ENCODE assay signal across 8 mouse cellular contexts in the genomic region with DNA sequence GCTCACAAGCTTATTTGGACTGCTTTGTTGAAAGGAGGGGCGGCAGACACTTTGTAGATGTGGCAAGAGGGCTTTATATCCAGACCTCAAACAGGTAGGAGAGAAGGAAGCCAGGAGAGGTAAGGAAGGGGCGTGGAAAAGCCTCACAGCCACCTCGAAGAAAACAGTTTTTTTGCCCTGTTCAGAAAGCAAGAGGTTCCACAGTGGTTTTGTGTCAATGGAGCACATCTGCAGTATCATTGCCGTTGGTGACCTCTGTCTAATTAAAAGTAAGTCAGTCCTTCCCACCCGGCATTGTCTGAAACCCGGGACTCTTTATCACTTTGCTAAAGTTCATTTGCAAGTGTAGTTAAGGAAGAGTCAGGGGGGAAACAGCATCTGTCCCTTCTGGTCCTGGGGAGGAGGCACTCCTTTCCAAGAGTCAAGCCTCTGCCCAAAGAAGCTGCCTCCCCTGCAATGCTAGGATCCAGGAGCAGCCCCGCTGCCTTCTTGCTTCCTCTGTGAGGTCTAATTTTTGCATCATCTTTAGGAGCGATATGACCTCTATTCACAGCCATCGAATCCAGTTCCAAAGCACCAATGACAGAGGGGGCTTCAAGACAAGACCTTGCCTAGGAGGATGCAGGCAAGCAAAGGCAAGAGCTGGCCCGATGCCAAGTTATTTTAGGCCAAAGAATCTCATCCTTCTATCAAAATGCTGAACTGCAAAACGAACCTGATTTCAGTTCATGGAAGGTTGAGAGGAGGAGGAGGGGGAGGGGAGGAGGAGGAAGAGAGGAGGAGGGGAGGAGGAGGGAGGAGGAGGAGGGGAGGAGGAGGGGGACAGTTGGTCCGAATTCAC. TPM values are rescaled to one million over a fixed set of nuclear protein-coding genes. Genes with fewer than 3 reads are reported as not detected.
DNase-seq lines count a peak whose midpoint lies in the region; ATAC-seq and TF ChIP-seq lines count a peak whose summit lies in the region.

No protein-coding gene starts in this region.

- intact Hi-C loops in left cerebral cortex, postnatal 14 days (cut with DNase I), result loop anchor here (2.0 kb wide), 2 partner anchors 72 to 152 kb away; partner anchors contain the start of gene Ttc21b

- peak; percentile 13 for DNase-seq in lung, postnatal 0 days (ENCODE audit: low spot score)
- DNase-seq in lung, adult 18-20 months, result no peak
- peak; percentile 54 to 69 for DNase-seq in cerebellum, postnatal 36 days
- peak; percentile 23 for DNase-seq in heart, postnatal 4 days
- peak; percentile 41 to 64 for DNase-seq in left cerebral cortex, postnatal 14 days (ENCODE audit: low spot score in 2 of 2)
- DNase-seq in spleen, postnatal 14 days (ENCODE audit: low spot score in 2 of 2), result no peak

- H3K9me3 ChIP-seq in lung, postnatal 0 days (ENCODE audit: low read length), result no peaks in the 10 kb centered on the region
- no peaks in the 10 kb centered on the region for H3K9me3 ChIP-seq in midbrain, embryonic 16.5 days (replicated peaks; ENCODE audit: control insufficient read depth, low read length, poor library complexity, severe bottlenecking)

- H3K27me3 ChIP-seq in lung, postnatal 0 days (replicated peaks; ENCODE audit: insufficient read depth, low read length), result 0 out of 2 replicates have a peak, but pooled peaks cover 3% of the 10 kb centered on the region
- no peaks in the 10 kb centered on the region for H3K27me3 ChIP-seq in midbrain, embryonic 16.5 days (ENCODE audit: control insufficient read depth, insufficient read depth, low read depth, low read length)

- no peak overlapping the region for H3K4me3 ChIP-seq in lung, postnatal 0 days (ENCODE audit: low read depth, low read length)
- H3K4me3 ChIP-seq in midbrain, embryonic 16.5 days (ENCODE audit: low read depth, low read length), result peak overlapping the region; percentile 58

- no peaks in the 10 kb centered on the region for H3K4me1 ChIP-seq in lung, postnatal 0 days (ENCODE audit: insufficient read depth, low read depth, low read length)
- peaks cover 10% of the 10 kb centered on the region for H3K4me1 ChIP-seq in midbrain, embryonic 16.5 days (ENCODE audit: control insufficient read depth, insufficient read depth, low read length)

- WGBS in lung, postnatal 0 days, result 4% methylated on average over 12 of the region's 12 CpGs
- 11% methylated on average over 12 of the region's 12 CpGs for WGBS in midbrain, embryonic 16.5 days

- TF ChIP-seq CTCF in lung, postnatal 0 days (IDR thresholded peaks at IDR 0.05), result no peak

- peak overlapping the region; percentile 62 for H3K4me2 ChIP-seq in lung, postnatal 0 days (replicated peaks; ENCODE audit: low read depth, low read length)
- peak overlapping the region; percentile 59 for H3K4me2 ChIP-seq in midbrain, embryonic 16.5 days (ENCODE audit: low read length)

- TF ChIP-seq EP300 in lung, postnatal 0 days (IDR thresholded peaks at IDR 0.05), result no peak

- no peak overlapping the region for H3K9ac ChIP-seq in lung, postnatal 0 days (replicated peaks; ENCODE audit: low read depth)
- peak overlapping the region; percentile 70 for H3K9ac ChIP-seq in midbrain, embryonic 16.5 days (ENCODE audit: low read depth, low read length)

- no peak for ATAC-seq in lung, postnatal 0 days
- peak; percentile 66 for ATAC-seq in midbrain, embryonic 16.5 days
- ATAC-seq in erythroid progenitor cell, adult 5-6 weeks (replicated peaks; ENCODE audit: low FRiP score, poor library complexity, severe bottlenecking), result no peak

- H3K36me3 ChIP-seq in lung, postnatal 0 days (ENCODE audit: insufficient read depth, low read length), result no peaks in the 10 kb centered on the region
- H3K36me3 ChIP-seq in midbrain, embryonic 16.5 days (ENCODE audit: control insufficient read depth, insufficient read depth, low read length), result no peaks in the 10 kb centered on the region

- no peak overlapping the region for H3K27ac ChIP-seq in lung, postnatal 0 days (ENCODE audit: low read length)
- H3K27ac ChIP-seq in midbrain, embryonic 16.5 days (ENCODE audit: low read length), result peak overlapping the region; percentile 82

RNA-seq across cellular contexts. Expression of gene Scn1a, which starts 31.5 kb away (rescaled TPM):
- not detected in 2 replicates for polyA plus RNA-seq in lung, postnatal 0 days (2015; fragmentation: Nextera tagmentation; extraction: Ambion mirVana)
- total RNA-seq in heart, postnatal 4 days (2021), result under 1 TPM; 0.05 to 0.14 TPM
- 10 to 100 TPM; 82.5 to 89.0 TPM for total RNA-seq in left cerebral cortex, postnatal 14 days (2021)
- polyA plus RNA-seq in midbrain, embryonic 16.5 days (2015; fragmentation: Nextera tagmentation; extraction: Ambion mirVana), result 20.6 and 23.3 TPM in 2 replicates
- total RNA-seq in erythroid progenitor cell, adult 5-6 weeks (2015; ENCODE audit: low replicate concordance), result not detected in 2 replicates
- not detected in 2 replicates for total RNA-seq in erythroid progenitor cell, adult 5-6 weeks (2017; ENCODE audit: low replicate concordance)

Comparison
In these comparisons a context has a peak if more than half of its experiments do, and no peak if none do; other contexts are left out.
1. DNase-seq: peak in lung, postnatal 0 days (single experiment), cerebellum, postnatal 36 days (2 of 2), heart, postnatal 4 days (single experiment) and left cerebral cortex, postnatal 14 days (2 of 2); none in lung, adult 18-20 months (0 of 2) and spleen, postnatal 14 days (0 of 2).
2. RNA of gene Scn1a, which starts 31.5 kb away (total RNA-seq): 82.5 to 89.0 TPM in left cerebral cortex, postnatal 14 days; 0.05 to 0.14 TPM in heart, postnatal 4 days and not detected in erythroid progenitor cell, adult 5-6 weeks; every median in the first group is over 10 times any median in the second.